ENCODE assay signal across 24 mouse cellular contexts in genomic region chr16:91555017-91555605, GRCm38 (mm10). TPM values are rescaled to one million over a fixed set of nuclear protein-coding genes. Genes with fewer than 3 reads are reported as not detected.
DNase-seq lines count a peak whose midpoint lies in the region; ATAC-seq and TF ChIP-seq lines count a peak whose summit lies in the region.
"Had no signal": no experiment of that assay in that cellular context is flagged by ENCODE, and none has a peak within 500 bp of the region (broad histone marks: within the 10 kb centered on the region; RNA-seq: fewer than 3 reads in every experiment).

No protein-coding gene starts in this region.

- WGBS in heart, embryonic 16.5 days, result 77% methylated on average over 8 of the region's 8 CpGs
- WGBS in small intestine, adult 2 months, result 42% methylated on average over 8 of the region's 8 CpGs

- H3K36me3 ChIP-seq in heart, embryonic 16.5 days (ENCODE audit: control insufficient read depth, insufficient read depth), result peaks cover 43% of the 10 kb centered on the region
- peaks cover 46% of the 10 kb centered on the region for H3K36me3 ChIP-seq in small intestine, adult 2 months (ENCODE audit: control insufficient read depth, insufficient read depth, low read length)

- H3K4me1 ChIP-seq in heart, embryonic 16.5 days (ENCODE audit: control insufficient read depth, insufficient read depth, low read length), result peaks cover 47% of the 10 kb centered on the region
- peaks cover 36% of the 10 kb centered on the region for H3K4me1 ChIP-seq in small intestine, adult 2 months (ENCODE audit: control insufficient read depth, insufficient read depth, insufficient read length, low read length)

- no peak for ATAC-seq in heart, embryonic 16.5 days (replicated peaks; ENCODE audit: extremely low read depth, insufficient read depth, low FRiP score)
- ATAC-seq: forebrain, embryonic 13.5 days; midbrain, embryonic 16.5 days had no signal

- no peak for TF ChIP-seq CTCF in small intestine, adult 2 months (IDR thresholded peaks at IDR 0.05; ENCODE audit: extremely low read depth, insufficient read length, insufficient replicate concordance, low read depth, low read length)

- no peaks in the 10 kb centered on the region for H3K9me3 ChIP-seq in heart, embryonic 16.5 days (replicated peaks; ENCODE audit: control insufficient read depth, low read length)
- H3K9me3 ChIP-seq: forebrain, embryonic 13.5 days; limb, embryonic 15.5 days; lung, embryonic 15.5 days; neural tube, embryonic 13.5 days had no signal

- peak; percentile 26 for DNase-seq in adrenal gland, postnatal 25 days
- DNase-seq in adrenal gland, adult 8-10 months, result no peak
- no peak for DNase-seq in heart, postnatal 4 days
- DNase-seq in ZHBTc4 (ENCODE audit: low read depth, low spot score), result peak; percentile 51
- no peak for DNase-seq in layer of hippocampus, postnatal 25 days (ENCODE audit: extremely low spot score in 1 of 2, low spot score in 1 of 2)
- no peak for DNase-seq in layer of hippocampus, adult 9-10 months (ENCODE audit: low spot score)
- DNase-seq: cerebellum, adult 9-10 months; gastrocnemius, adult 2 months; kidney, adult 18-20 months; left cerebral cortex, postnatal 4 days; thymus, postnatal 14 days had no signal

- TF ChIP-seq POLR2A in small intestine, adult 2 months (IDR thresholded peaks at IDR 0.05; ENCODE audit: low read depth, low read length), result no peak

- no peaks in the 10 kb centered on the region for H3K27me3 ChIP-seq in heart, embryonic 16.5 days (ENCODE audit: control insufficient read depth, insufficient read depth, low read length)
- no peaks in the 10 kb centered on the region for H3K27me3 ChIP-seq in small intestine, adult 2 months (ENCODE audit: control insufficient read depth, insufficient read depth, low read length)
- H3K27me3 ChIP-seq: forebrain, embryonic 13.5 days; limb, embryonic 15.5 days; lung, embryonic 15.5 days; neural tube, embryonic 13.5 days had no signal

- H3K4me2 ChIP-seq in heart, embryonic 16.5 days (ENCODE audit: low read depth, low read length), result no peak overlapping the region
- H3K4me2 ChIP-seq: forebrain, embryonic 13.5 days; heart, embryonic 11.5 days; hindbrain, embryonic 14.5 days; limb, embryonic 15.5 days; lung, embryonic 15.5 days; neural tube, embryonic 13.5 days had no signal

- H3K9ac ChIP-seq in heart, embryonic 16.5 days (ENCODE audit: low read length), result no peak overlapping the region
- H3K9ac ChIP-seq: forebrain, embryonic 13.5 days; hindbrain, embryonic 14.5 days; limb, embryonic 15.5 days; liver, embryonic 14.5 days; lung, embryonic 15.5 days; neural tube, embryonic 13.5 days had no signal

- H3K27ac ChIP-seq in heart, embryonic 16.5 days (ENCODE audit: low read length), result peak overlapping the region; percentile 66
- peak overlapping the region; percentile 74 for H3K27ac ChIP-seq in small intestine, adult 2 months (ENCODE audit: insufficient read depth, low read depth, low read length)
- H3K27ac ChIP-seq: forebrain, embryonic 13.5 days; gastrocnemius, adult 2 months; hindbrain, embryonic 14.5 days; kidney, postnatal 0 days; limb, embryonic 15.5 days; liver, embryonic 14.5 days; lung, embryonic 15.5 days; macrophage; neural tube, embryonic 13.5 days had no signal

- H3K4me3 ChIP-seq in heart, embryonic 16.5 days (ENCODE audit: low read length), result no peak overlapping the region
- no peak overlapping the region for H3K4me3 ChIP-seq in small intestine, adult 2 months (ENCODE audit: low read depth, low read length)
- H3K4me3 ChIP-seq: forebrain, embryonic 13.5 days; gastrocnemius, adult 2 months; limb, embryonic 15.5 days; lung, embryonic 15.5 days; myocyte; neural tube, embryonic 13.5 days had no signal

RNA-seq across cellular contexts. Expression of gene Ifngr2, which starts 8.2 kb away (rescaled TPM):
- 20.1 and 31.1 TPM in 2 replicates for total RNA-seq in adrenal gland, postnatal 25 days (2021)
- total RNA-seq in adrenal gland, adult 8-10 months (2022), result 10 to 100 TPM; 21.8 to 35.9 (median 29.7) TPM
- 134 and 141 TPM in 2 replicates for polyA plus RNA-seq in heart, embryonic 16.5 days (2015; fragmentation: Nextera tagmentation; extraction: Ambion mirVana)
- total RNA-seq in heart, postnatal 4 days (2021), result 10 to 100 TPM; 87.1 to 89.9 TPM
- polyA plus RNA-seq in small intestine, adult 2 months (2012; rRNA removed), result 48.9 and 162 TPM in 2 replicates
- total RNA-seq in layer of hippocampus, postnatal 25 days (2021), result 10 to 100 TPM; 61.5 to 71.9 TPM

RNA-seq across cellular contexts. Expression of gene Tmem50b, which starts 42.5 kb away (rescaled TPM):
- total RNA-seq in adrenal gland, postnatal 25 days (2021), result 57.9 and 58.3 TPM in 2 replicates
- 10 to 100 TPM; 46.4 to 63.8 (median 60.6) TPM for total RNA-seq in adrenal gland, adult 8-10 months (2022)
- 67.4 and 74.5 TPM in 2 replicates for polyA plus RNA-seq in heart, embryonic 16.5 days (2015; fragmentation: Nextera tagmentation; extraction: Ambion mirVana)
- total RNA-seq in heart, postnatal 4 days (2021), result 10 to 100 TPM; 38.9 to 40.9 TPM
- 18.4 and 20.0 TPM in 2 replicates for polyA plus RNA-seq in small intestine, adult 2 months (2012; rRNA removed)
- total RNA-seq in layer of hippocampus, postnatal 25 days (2021), result 100 to 1,000 TPM; 105 to 120 TPM

Comparison
In these comparisons a context has a peak if more than half of its experiments do, and no peak if none do; other contexts are left out.
1. DNase-seq: peak in adrenal gland, postnatal 25 days (single experiment) and ZHBTc4 (single experiment); none in adrenal gland, adult 8-10 months (single experiment), heart, postnatal 4 days (single experiment), layer of hippocampus, postnatal 25 days (0 of 2) and layer of hippocampus, adult 9-10 months (single experiment).